Mouse (Mus musculus) lung, postnatal 25 days (tissue): ENCODE measurements around the gene Lrrc47.
A peak's percentile ranks its signal among the peaks of the same experiment; 100 is the strongest.

Experiments used
- DNase-seq: peaks from one replicate; pipeline ENCODE4 v3.0.0; 2022; ENCODE audit warnings: low spot score

The Lrrc47 gene

GRCm38 (mm10) chr4:154011646-154012089, at the start of gene Lrrc47:
Gene Lrrc47, plus strand, starts transcription at chr4:154011731.
- peak; percentile 86 for DNase-seq

GRCm38 (mm10) chr4:153962631-153963030, 48.9 kb upstream of the Lrrc47 start:
- no peak for DNase-seq

GRCm38 (mm10) chr4:153966651-153967050, 44.9 kb upstream of the Lrrc47 start:
- DNase-seq: no peak

GRCm38 (mm10) chr4:153967556-153967955, 44.0 kb upstream of the Lrrc47 start:
- DNase-seq: no peak

GRCm38 (mm10) chr4:153968063-153968462, 43.5 kb upstream of the Lrrc47 start:
- no peak for DNase-seq

- DNase-seq: peak; percentile 92
Observed at GRCm38 (mm10) chr4:153974431-153975291, 36.9 kb upstream of the Lrrc47 start, which contains the start of the genes Dffb and Cep104. Gene Dffb, minus strand, starts transcription at chr4:153975126. Gene Cep104, plus strand, starts transcription at chr4:153975194.

GRCm38 (mm10) chr4:153975292-153975662, 36.3 kb upstream of the Lrrc47 start:
- DNase-seq: peak; percentile 14

GRCm38 (mm10) chr4:153975768-153976167, 35.8 kb upstream of the Lrrc47 start:
- no peak for DNase-seq

GRCm38 (mm10) chr4:153979243-153979642, 32.3 kb upstream of the Lrrc47 start:
- DNase-seq: no peak

- DNase-seq: no peak
Observed at GRCm38 (mm10) chr4:153980470-153980869, 31.1 kb upstream of the Lrrc47 start.

- DNase-seq: no peak
Observed at GRCm38 (mm10) chr4:153992715-153993114, 18.8 kb upstream of the Lrrc47 start.

GRCm38 (mm10) chr4:153993505-153993904, 18.0 kb upstream of the Lrrc47 start:
- no peak for DNase-seq

- no peak for DNase-seq
Observed at GRCm38 (mm10) chr4:154005488-154005887, 6.0 kb upstream of the Lrrc47 start.

GRCm38 (mm10) chr4:154006264-154006663, 5.3 kb upstream of the Lrrc47 start:
- no peak for DNase-seq

GRCm38 (mm10) chr4:154007759-154008158, 3.8 kb upstream of the Lrrc47 start:
- DNase-seq: peak; percentile 67

GRCm38 (mm10) chr4:154010907-154011645, 455 bp upstream of the Lrrc47 start:
- DNase-seq: no peak

- no peak for DNase-seq
Observed at GRCm38 (mm10) chr4:154012132-154012882, 776 bp downstream of the Lrrc47 start.

GRCm38 (mm10) chr4:154015476-154015875, 3.9 kb downstream of the Lrrc47 start:
- no peak for DNase-seq

GRCm38 (mm10) chr4:154019571-154019970, 8.0 kb downstream of the Lrrc47 start:
- peak; percentile 58 for DNase-seq

- DNase-seq: no peak
Observed at GRCm38 (mm10) chr4:154021432-154021831, 9.9 kb downstream of the Lrrc47 start.

- peak; percentile 93 for DNase-seq
Observed at GRCm38 (mm10) chr4:154022407-154022806, 10.9 kb downstream of the Lrrc47 start.

- DNase-seq: no peak
Observed at GRCm38 (mm10) chr4:154022844-154023243, 11.3 kb downstream of the Lrrc47 start.
